Mouse (Mus musculus): Measurements from ENCODE around the gene Sfrp5.

GRCm38 (mm10) chr19:42170025-42170969 lies 31.8 kb downstream of the Sfrp5 start:
- peak; percentile 77; the same call in 1 of the 2 replicates for TF ChIP-seq POLR2A (IDR thresholded peaks at IDR 0.05; ENCODE audit: borderline replicate concordance, control insufficient read depth, low read depth, low read length)
- TF ChIP-seq CTCF (IDR thresholded peaks at IDR 0.05; ENCODE audit: control insufficient read depth, insufficient read depth, low read length) = no peak

Data from bone marrow, adult 2 months (tissue).